Mouse (Mus musculus) bone marrow, adult 2 months (tissue): ENCODE data around the gene Sv2c.

Experiments
- CTCF ChIP-seq: fragments of 200-500 bp; IDR thresholded peaks from 2 replicates; pipeline ENCODE4 v1.5.1; 2011; ENCODE audit warnings: low read length, control low read depth; ENCODE audit not compliant: control insufficient read depth, insufficient read depth
- POLR2A ChIP-seq: fragments of 200-500 bp; IDR thresholded peaks from 2 replicates; pipeline ENCODE4 v1.6.1; 2011; ENCODE audit warnings: low read depth, mild to moderate bottlenecking, control low read depth, low read length, borderline replicate concordance; ENCODE audit not compliant: control insufficient read depth

GRCm38 (mm10) chr13:95957134-95957533, 175.2 kb downstream of the Sv2c start:
- TF ChIP-seq CTCF, result no peak
- no peak for TF ChIP-seq POLR2A
